Mouse (Mus musculus) Patski (cell line): ENCODE data around the gene Rex1bd. TPM values are rescaled to one million over a fixed set of nuclear protein-coding genes. Genes with fewer than 3 reads are reported as not detected.

ENCODE experiments used
- ATAC-seq: fragments of 100-300 bp; one replicate; pipeline ENCODE4 v1.8.0; 2021
- CTCF ChIA-PET: fragments of 350-600 bp; sonication (Branson Sonifier 250); formaldehyde crosslinking; loops from one replicate; lab custom pipeline; 2022; ENCODE audit warnings: inconsistent platforms; lab: Charles Lee
- POLR2A ChIA-PET: fragments of 350-600 bp; sonication (Branson Sonifier 250); formaldehyde crosslinking; loops from one replicate; lab custom pipeline; 2022; ENCODE audit warnings: antibody characterized with exemption, inconsistent platforms; lab: Charles Lee
- DNase-seq: peaks from one replicate; pipeline ENCODE4 v3.0.0-alpha.2; 2011; ENCODE audit warnings: low read depth, low spot score
- H3K27me3 ChIP-seq: fragments of 371-371 bp; one replicate; pipeline ENCODE4 v1.5.1; 2021
- CTCF ChIP-seq: fragments of 100-300 bp; IDR thresholded peaks from one replicate; pipeline ENCODE4 v1.5.1; 2021
- in situ Hi-C: fragments of 300-500 bp; cut with MboI; formaldehyde crosslinking; loops from 3 replicates; pipeline ENCODE4 v1.11.1; 2018; ENCODE audit warnings: low pct_unique_long_range_greater_than_20kb, mixed read lengths
- polyA plus RNA-seq: library from polyadenylated mRNA; unstranded; gene quantifications from one replicate; pipeline ENCODE4 v1.2.3, GENCODE M21; 2021

The Rex1bd gene
- polyA plus RNA-seq, 1 experiment from 2014 or later: 93.9 TPM

- ATAC-seq: no peak
- H3K27me3 ChIP-seq: no peaks in the 10 kb centered on the region
- TF ChIP-seq CTCF: no peak
- in situ Hi-C loops: no loop called here
- no peak for DNase-seq
- POLR2A ChIA-PET: no interaction called here
- CTCF ChIA-PET: no interaction called here
Measured at GRCm38 (mm10) chr8:70486941-70487520, 19.5 kb downstream of the Rex1bd start, which contains the start of gene Tmem59l. Tmem59l (minus strand) TSS chr8:70487358.

DNA sequence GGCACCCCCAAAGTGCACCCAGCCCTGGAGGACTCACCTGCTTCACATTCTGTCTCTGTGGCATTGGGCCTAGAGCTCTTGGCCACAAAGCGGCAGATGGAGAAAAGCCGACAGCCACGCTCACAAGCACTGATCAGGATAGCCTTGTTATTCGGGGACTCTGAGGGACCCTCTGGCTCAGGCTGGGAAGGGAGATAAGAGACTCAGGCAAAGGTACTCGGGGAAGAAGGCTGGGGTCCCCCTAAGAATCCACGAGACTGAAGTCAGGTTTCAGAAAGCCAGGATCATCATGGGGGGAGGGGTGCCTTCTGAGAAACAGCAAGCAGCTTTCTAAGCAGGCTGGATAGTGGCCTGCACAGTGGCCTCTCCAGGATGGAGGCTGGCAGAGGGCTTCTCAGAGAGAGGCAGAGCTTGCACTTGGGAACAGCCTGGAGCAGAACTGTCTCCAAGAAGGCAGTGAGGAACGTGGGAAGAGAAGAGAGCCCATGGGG lies 20.3 kb downstream of the Rex1bd start:
- ChIA-PET POLR2A (no interaction called here), CTCF (no interaction called here)
- ATAC-seq (no peak), DNase-seq (no peak)
- peaks cover 3% of the 10 kb centered on the region for H3K27me3 ChIP-seq
- TF ChIP-seq CTCF: no peak
- in situ Hi-C loops: no loop called here

DNA sequence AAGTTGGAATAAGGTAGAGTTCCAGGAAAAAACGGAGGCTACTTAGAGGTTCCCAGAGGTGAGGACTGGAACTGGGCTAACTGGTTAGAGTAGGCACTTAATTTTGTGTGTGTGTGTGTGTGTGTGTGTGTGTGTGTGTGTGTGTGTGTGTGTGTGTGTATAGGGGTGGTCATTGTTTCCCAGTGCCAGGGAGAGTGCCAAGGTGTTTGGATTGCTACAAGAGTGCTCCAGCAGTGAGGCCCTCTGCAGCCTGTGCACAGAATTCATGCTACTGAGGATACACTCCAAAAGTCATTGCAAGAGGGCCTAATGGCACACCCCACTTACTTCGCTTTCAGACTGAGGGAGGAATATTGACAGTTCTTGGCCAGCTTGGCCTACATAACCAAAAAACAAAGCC lies 23.6 kb downstream of the Rex1bd start:
- H3K27me3 ChIP-seq: peaks cover 3% of the 10 kb centered on the region
- ATAC-seq: no peak
- no peak for TF ChIP-seq CTCF
- ChIA-PET POLR2A (no interaction called here), CTCF (no interaction called here)
- in situ Hi-C loops: no loop called here
- DNase-seq: no peak

GRCm38 (mm10) chr8:70481908-70482307 lies 24.6 kb downstream of the Rex1bd start:
- ChIA-PET POLR2A (no interaction called here), CTCF (no interaction called here)
- DNase-seq (no peak), ATAC-seq (no peak)
- in situ Hi-C loops: no loop called here
- TF ChIP-seq CTCF: no peak
- peaks cover 3% of the 10 kb centered on the region for H3K27me3 ChIP-seq

- ChIA-PET POLR2A (no interaction called here), CTCF (interaction anchor here (2.8 kb wide), 1 partner anchor 27 kb away, joined by 10 read pairs; no protein-coding TSS in a partner anchor)
- no peak for DNase-seq
- no peak for TF ChIP-seq CTCF
- in situ Hi-C loops: no loop called here
- peaks cover 3% of the 10 kb centered on the region for H3K27me3 ChIP-seq
- peak; percentile 29 for ATAC-seq
Measured at GRCm38 (mm10) chr8:70477269-70477982, 29.1 kb downstream of the Rex1bd start.

DNA sequence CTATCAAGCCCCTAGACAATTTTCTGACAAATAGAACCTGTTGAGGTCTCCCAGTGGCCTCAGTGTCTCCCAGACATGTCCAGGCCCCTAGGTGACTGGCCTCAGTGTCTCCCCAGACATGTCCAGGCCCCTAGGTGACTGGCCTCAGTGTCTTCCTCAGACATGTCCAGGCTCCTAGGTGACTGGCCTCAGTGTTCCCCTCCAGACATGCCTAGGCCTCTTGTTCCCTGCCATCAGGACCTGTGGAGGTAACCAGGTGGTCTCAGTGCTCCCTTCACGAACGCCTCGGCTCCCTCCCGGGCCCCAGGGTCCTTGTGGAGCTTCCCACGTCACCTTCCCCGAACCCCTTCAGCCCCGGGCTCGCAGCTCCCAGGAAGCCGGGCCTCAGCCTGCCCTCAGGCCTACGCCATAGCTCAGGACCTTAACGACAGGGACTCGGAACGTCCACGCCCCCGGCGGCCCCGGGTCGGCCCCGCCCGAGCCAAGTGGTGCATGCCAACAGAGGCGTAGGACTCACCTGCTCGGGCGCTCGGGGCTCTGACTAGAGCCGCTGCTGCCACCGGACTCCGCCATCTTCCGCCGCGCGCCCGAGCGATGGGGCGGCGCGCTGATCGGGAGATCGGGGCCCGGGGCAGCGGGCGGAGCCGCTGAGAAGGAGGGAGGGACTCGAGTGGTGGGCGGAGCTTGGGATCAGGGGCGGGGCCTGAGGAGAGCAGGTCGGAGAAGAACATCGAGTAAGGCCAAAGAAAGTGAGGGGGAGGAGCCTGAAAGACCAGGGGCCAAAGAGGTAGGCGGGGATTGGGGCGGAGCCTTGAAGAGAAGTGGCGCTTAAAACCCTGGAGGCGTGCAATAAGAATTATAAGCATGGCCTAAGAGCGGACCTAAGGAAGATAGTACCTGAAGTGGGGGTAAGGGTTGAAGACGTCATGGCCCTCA lies 30.0 kb downstream of the Rex1bd start, which contains the start of gene Klhl26:
Klhl26 (minus strand) TSS at position 636 of the 936 bp plus-strand sequence.
- in situ Hi-C loops: no loop called here
- DNase-seq: peak; percentile 83
- TF ChIP-seq CTCF: no peak
- POLR2A ChIA-PET: no interaction called here
- CTCF ChIA-PET: no interaction called here
- no peaks in the 10 kb centered on the region for H3K27me3 ChIP-seq
- peak; percentile 90 for ATAC-seq

GRCm38 (mm10) chr8:70471856-70472255 lies 34.7 kb downstream of the Rex1bd start:
- CTCF ChIA-PET: interaction anchor here (0.7 kb wide), 1 partner anchor 53 kb away, joined by 3 read pairs; no protein-coding TSS in a partner anchor
- no peak for DNase-seq
- TF ChIP-seq CTCF: no peak
- no peaks in the 10 kb centered on the region for H3K27me3 ChIP-seq
- no peak for ATAC-seq
- in situ Hi-C loops: no loop called here
- POLR2A ChIA-PET: interaction anchor here (1.6 kb wide), 1 partner anchor 12 kb away, joined by 3 read pairs; no protein-coding TSS in a partner anchor

- ChIA-PET CTCF (no interaction called here), POLR2A (interaction anchor here (1.1 kb wide), 1 partner anchor 26 kb away, joined by 3 read pairs; no protein-coding TSS in a partner anchor)
- DNase-seq: no peak
- ATAC-seq: no peak
- TF ChIP-seq CTCF: no peak
- in situ Hi-C loops: no loop called here
- no peaks in the 10 kb centered on the region for H3K27me3 ChIP-seq
Measured at GRCm38 (mm10) chr8:70469938-70470337, 36.6 kb downstream of the Rex1bd start.

GRCm38 (mm10) chr8:70469295-70469916 lies 37.1 kb downstream of the Rex1bd start:
- DNase-seq (no peak), ATAC-seq (no peak)
- H3K27me3 ChIP-seq: no peaks in the 10 kb centered on the region
- CTCF ChIA-PET: no interaction called here
- in situ Hi-C loops: no loop called here
- no peak for TF ChIP-seq CTCF
- POLR2A ChIA-PET: no interaction called here

GRCm38 (mm10) chr8:70468733-70469132 lies 37.8 kb downstream of the Rex1bd start:
- in situ Hi-C loops: no loop called here
- no peak for ATAC-seq
- ChIA-PET POLR2A (no interaction called here), CTCF (no interaction called here)
- no peak for TF ChIP-seq CTCF
- no peaks in the 10 kb centered on the region for H3K27me3 ChIP-seq
- no peak for DNase-seq
